Mouse (Mus musculus) E14TG2a.4 (cell line): ENCODE measurements at regions not wholly inside any gene's neighbourhood (a gene's known extent, or its start where the extent isn't known, plus 50 kb on each side); places are given as distances from the start of the nearest gene placed in this dataset.
A peak's percentile ranks its signal among the peaks of the same experiment; 100 is the strongest.

Experiments used
- CTCF ChIP-seq: conservative IDR thresholded peaks from 2 replicates; pipeline ENCODE4 v1.5.1; 2014; ENCODE audit warnings: low read length
- NANOG ChIP-seq: IDR thresholded peaks from 2 replicates; pipeline ENCODE4 v1.6.1; 2014; ENCODE audit warnings: borderline replicate concordance, low read length, mixed read lengths
- POU5F1 ChIP-seq: IDR thresholded peaks from 2 replicates; pipeline ENCODE4 v1.6.1; 2014; ENCODE audit warnings: low read length, borderline replicate concordance

DNA sequence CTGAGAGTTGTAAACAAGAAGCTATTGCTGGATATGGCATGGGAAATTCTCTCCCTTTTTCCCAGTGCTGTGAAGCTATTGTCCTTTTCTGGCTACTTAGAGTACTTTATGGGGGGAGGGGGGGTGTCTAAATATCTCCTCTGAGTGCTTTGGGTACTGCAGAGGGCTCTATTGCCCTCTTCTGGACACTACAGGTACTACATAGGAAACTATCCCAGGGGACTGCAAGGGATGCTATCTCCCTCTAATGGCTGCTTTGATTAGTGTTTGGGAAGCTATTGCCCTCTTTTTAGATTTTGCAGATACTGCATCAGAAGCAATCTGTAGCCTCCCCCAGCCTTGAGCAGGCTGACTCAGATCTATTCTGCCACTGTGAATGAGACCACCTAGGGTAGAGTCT lies 55.8 kb upstream of the 5430402E10Rik start:
- TF ChIP-seq CTCF (peak; percentile 49), NANOG (no peak), POU5F1 (no peak)
